Mouse (Mus musculus): ENCODE data around the gene Fgfr2. TPM values are rescaled to one million over a fixed set of nuclear protein-coding genes. Genes with fewer than 3 reads are reported as not detected.

Fgfr2 gene
- polyA plus RNA-seq, 1 experiment from 2014 or later: 110 TPM

DNA sequence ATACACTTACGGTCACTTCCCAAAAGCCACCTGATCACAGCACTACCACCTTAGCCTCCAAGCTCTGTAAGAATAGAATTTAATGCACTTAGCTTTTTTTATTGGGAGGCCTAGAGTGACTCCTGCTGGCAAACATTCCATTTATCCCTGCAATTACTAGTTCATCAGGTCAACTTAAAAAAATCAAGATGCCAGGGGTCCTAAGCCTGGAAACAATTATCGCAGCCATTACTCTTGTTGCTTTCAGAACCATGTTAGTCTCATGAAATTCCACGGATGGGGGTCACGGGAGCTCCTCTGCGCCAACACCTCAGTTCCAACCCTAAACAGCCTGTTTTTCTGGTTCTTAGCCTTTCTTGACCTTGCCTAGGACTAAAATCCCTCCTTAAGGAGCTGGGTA is 308.1 kb downstream of the Fgfr2 start:
- no peak for ATAC-seq
- Histone ChIP-seq H3K4me3 (ENCODE audit: low read depth, low read length) (no peak overlapping the region), H3K9ac (replicated peaks; ENCODE audit: low read depth) (no peak overlapping the region), H3K4me2 (replicated peaks; ENCODE audit: low read depth, low read length) (no peak overlapping the region), H3K9me3 (ENCODE audit: low read length) (no peaks in the 10 kb centered on the region), H3K27me3 (replicated peaks; ENCODE audit: insufficient read depth, low read length) (no peaks in the 10 kb centered on the region), H3K36me3 (ENCODE audit: insufficient read depth, low read length) (no peaks in the 10 kb centered on the region), H3K4me1 (ENCODE audit: insufficient read depth, low read depth, low read length) (peaks cover 8% of the 10 kb centered on the region), H3K27ac (ENCODE audit: low read length) (no peak overlapping the region)
- DNase-seq (ENCODE audit: low spot score): peak; percentile 43
- WGBS: 60% methylated on average over 5 of the region's 5 CpGs
- TF ChIP-seq EP300 (IDR thresholded peaks at IDR 0.05): no peak
- peak; percentile 43 for TF ChIP-seq CTCF (IDR thresholded peaks at IDR 0.05)

DNA sequence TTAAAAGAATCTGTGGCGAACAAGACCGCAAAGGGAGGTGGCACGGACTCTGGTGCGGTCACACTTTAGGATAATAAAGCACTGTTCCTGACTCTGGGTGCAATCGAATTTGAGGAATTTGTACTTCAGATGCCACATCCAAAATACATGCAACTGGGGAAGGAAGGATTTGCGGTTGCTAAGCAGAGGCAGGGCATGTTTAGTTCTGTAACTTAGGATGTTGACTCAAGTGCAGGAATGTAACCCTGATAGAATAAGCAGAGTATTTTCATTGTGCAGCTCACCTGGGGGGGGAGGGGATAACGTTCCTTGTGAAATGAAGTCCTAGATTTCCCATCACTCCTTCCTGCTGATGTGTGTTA is 309.1 kb downstream of the Fgfr2 start:
- 2% methylated on average over 7 of the region's 7 CpGs for WGBS
- Histone ChIP-seq H3K4me2 (replicated peaks; ENCODE audit: low read depth, low read length) (peak overlapping the region; percentile 89), H3K4me1 (ENCODE audit: insufficient read depth, low read depth, low read length) (peaks cover 18% of the 10 kb centered on the region), H3K9me3 (ENCODE audit: low read length) (no peaks in the 10 kb centered on the region), H3K27ac (ENCODE audit: low read length) (peak overlapping the region; percentile 95), H3K36me3 (ENCODE audit: insufficient read depth, low read length) (no peaks in the 10 kb centered on the region), H3K4me3 (ENCODE audit: low read depth, low read length) (peak overlapping the region; percentile 79), H3K27me3 (replicated peaks; ENCODE audit: insufficient read depth, low read length) (no peaks in the 10 kb centered on the region), H3K9ac (replicated peaks; ENCODE audit: low read depth) (peak overlapping the region; percentile 79)
- TF ChIP-seq EP300 (IDR thresholded peaks at IDR 0.05): peak; percentile 66
- TF ChIP-seq CTCF (IDR thresholded peaks at IDR 0.05): no peak
- ATAC-seq (peak; percentile 37), DNase-seq (ENCODE audit: low spot score) (peak; percentile 84)

DNA sequence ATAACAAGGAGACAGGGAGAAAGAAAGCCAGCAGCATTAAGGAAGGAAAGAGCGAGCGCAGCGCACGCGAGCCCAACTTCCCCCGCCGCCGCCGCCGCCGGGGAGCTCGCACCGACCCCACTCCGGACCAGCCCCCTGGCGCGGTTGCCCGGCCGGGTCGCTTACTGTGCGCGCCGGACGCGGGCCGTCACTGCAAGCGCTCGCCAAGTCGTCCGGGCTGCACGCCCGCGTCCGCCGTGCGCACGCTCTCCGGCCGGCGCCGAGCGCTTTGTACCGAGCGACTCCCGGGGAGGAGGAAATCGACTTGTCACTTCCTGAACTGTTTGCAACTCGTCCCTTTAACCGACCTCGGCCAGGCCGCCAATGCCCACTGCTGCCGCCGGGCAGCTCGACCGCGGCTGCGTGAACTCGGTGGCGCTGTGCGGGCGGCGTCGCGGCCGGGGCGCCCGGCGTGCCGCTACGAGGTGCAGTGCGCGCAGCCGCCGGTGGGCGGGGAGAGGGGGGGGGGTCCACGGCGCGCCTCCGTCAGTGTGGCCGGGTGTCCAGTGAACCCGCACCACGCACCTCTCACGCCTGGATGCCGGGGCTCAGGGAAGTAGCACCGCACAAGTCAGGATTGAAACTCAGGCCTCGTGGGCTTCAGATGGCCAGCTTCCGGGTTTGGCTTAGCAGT is 309.6 kb downstream of the Fgfr2 start, which contains the start of gene Fam53b:
Gene Fam53b (minus strand): TSS at position 471 of the 673 bp plus-strand sequence.
- H3K4me2 ChIP-seq (replicated peaks; ENCODE audit: low read depth, low read length): peak within 1 kb of the TSS; percentile 89
- under 1% methylated on average over 56 of the region's 85 CpGs for WGBS
- TF ChIP-seq CTCF (IDR thresholded peaks at IDR 0.05) (peak; percentile 24; the same call in 1 of the 2 replicates), EP300 (IDR thresholded peaks at IDR 0.05) (no peak)
- no peaks in the 10 kb centered on the region for H3K9me3 ChIP-seq (ENCODE audit: low read length)
- peak; percentile 82 for DNase-seq (ENCODE audit: low spot score)
- H3K36me3 ChIP-seq (ENCODE audit: insufficient read depth, low read length): no peaks in the 10 kb centered on the region
- H3K27me3 ChIP-seq (replicated peaks; ENCODE audit: insufficient read depth, low read length): no peaks in the 10 kb centered on the region
- ATAC-seq: peak; percentile 71
- peak within 1 kb of the TSS; percentile 79 for H3K4me3 ChIP-seq (ENCODE audit: low read depth, low read length)
- H3K27ac ChIP-seq (ENCODE audit: low read length): peak within 1 kb of the TSS; percentile 95
- H3K4me1 ChIP-seq (ENCODE audit: insufficient read depth, low read depth, low read length): peaks cover 22% of the 10 kb centered on the region
- H3K9ac ChIP-seq (replicated peaks; ENCODE audit: low read depth): peak within 1 kb of the TSS; percentile 79

DNA sequence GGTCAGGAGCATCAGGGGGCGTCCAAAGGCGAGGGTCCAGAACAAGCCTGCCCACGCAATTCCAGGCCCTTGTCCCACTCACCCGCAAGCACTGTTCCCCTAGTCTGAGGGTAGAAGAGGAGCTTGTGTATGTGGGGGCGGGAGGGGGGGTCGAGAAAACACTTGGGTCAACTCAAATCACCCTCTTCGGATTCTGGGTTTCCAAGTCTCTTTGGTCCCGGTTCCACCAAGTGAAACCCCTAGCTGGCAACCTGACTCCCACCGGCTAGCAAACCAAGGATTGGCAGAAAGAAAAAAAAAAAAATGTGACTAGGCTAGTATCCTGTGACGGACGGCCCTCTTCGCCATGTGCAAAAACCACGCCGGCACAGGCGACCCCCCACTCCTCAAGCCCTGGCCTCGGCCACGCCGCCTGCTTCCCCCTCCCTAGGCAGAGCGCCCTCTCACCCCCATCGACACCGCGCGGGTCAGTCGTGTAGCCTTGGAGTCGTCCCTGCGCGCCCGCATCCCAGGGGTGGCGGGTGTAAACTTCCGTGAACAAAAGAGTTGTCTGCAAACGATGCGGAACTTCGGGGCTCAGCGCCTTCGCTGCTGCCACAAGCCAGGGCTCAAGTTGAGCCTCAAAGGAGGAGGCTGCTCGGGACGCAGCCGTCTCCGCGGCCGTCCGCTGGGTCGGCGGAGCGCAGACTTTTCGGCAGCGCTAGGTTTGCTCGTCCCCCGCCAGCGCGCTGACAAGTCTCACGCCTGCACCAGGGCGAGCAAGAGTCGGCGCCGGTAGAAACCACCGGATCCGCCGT is 310.3 kb downstream of the Fgfr2 start:
- peak; percentile 46 for DNase-seq (ENCODE audit: low spot score)
- WGBS: under 1% methylated on average over 55 of the region's 59 CpGs

DNA sequence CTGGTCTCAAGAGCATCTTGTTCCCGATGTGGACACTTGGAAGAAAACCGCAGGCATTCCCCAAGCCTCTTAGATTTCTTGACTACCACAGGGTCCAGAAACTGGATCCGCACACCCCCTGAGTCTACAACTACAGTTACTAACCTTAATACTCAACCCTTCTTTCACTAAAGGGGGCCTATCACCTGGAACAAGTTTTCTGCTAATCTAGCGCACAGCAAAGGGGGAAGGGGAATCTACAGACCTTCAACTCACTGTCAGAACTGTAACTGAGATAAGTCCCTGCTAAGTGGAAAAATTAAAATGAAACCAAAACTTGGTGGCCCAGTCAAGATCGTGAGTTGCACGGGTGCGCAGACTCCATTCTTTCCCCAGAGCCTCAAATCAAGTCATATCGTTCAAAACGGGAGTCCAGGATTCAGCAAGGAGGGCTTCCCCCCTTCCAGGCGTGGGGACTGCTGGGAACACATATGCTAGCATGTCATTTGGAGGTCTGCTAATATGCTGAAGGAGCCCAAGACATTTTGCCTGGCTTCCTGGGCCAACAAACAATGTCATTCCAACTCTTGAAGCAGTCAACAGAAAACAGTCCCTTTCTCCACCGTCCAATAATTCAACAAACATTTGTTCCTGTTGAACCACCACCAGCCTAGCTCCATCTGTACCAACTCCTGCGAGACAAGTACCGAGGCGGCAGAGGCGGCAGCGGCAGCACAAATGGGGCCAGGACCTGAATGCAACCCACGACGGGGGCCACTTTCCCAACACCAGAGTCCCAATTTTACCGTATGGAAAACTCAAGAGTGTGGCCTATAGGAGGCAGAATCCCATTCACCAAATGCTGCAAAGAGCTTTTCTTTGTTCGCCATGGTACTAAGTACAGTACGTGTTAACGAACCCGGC is 311.2 kb downstream of the Fgfr2 start:
- H3K9me3 ChIP-seq (ENCODE audit: low read length): no peaks in the 10 kb centered on the region
- ATAC-seq (no peak), DNase-seq (ENCODE audit: low spot score) (peak; percentile 85)
- TF ChIP-seq CTCF (IDR thresholded peaks at IDR 0.05) (peak; percentile 36), EP300 (IDR thresholded peaks at IDR 0.05) (peak; percentile 59)
- H3K4me3 ChIP-seq (ENCODE audit: low read depth, low read length): peak overlapping the region; percentile 79
- H3K9ac ChIP-seq (replicated peaks; ENCODE audit: low read depth): peak overlapping the region; percentile 79
- H3K4me2 ChIP-seq (replicated peaks; ENCODE audit: low read depth, low read length): peak overlapping the region; percentile 89
- 14% methylated on average over 23 of the region's 23 CpGs for WGBS
- H3K36me3 ChIP-seq (ENCODE audit: insufficient read depth, low read length): no peaks in the 10 kb centered on the region
- H3K4me1 ChIP-seq (ENCODE audit: insufficient read depth, low read depth, low read length): peaks cover 28% of the 10 kb centered on the region
- H3K27me3 ChIP-seq (replicated peaks; ENCODE audit: insufficient read depth, low read length): no peaks in the 10 kb centered on the region
- H3K27ac ChIP-seq (ENCODE audit: low read length): peak overlapping the region; percentile 95

More for the DNA sequence above, 310.3 kb downstream of the Fgfr2 start:
- Histone ChIP-seq H3K27me3 (replicated peaks; ENCODE audit: insufficient read depth, low read length) (no peaks in the 10 kb centered on the region), H3K4me2 (replicated peaks; ENCODE audit: low read depth, low read length) (peak overlapping the region; percentile 89), H3K27ac (ENCODE audit: low read length) (peak overlapping the region; percentile 95), H3K4me3 (ENCODE audit: low read depth, low read length) (peak overlapping the region; percentile 79), H3K36me3 (ENCODE audit: insufficient read depth, low read length) (no peaks in the 10 kb centered on the region), H3K9ac (replicated peaks; ENCODE audit: low read depth) (peak overlapping the region; percentile 79), H3K9me3 (ENCODE audit: low read length) (no peaks in the 10 kb centered on the region), H3K4me1 (ENCODE audit: insufficient read depth, low read depth, low read length) (peaks cover 25% of the 10 kb centered on the region)
- TF ChIP-seq EP300 (IDR thresholded peaks at IDR 0.05): no peak
- no peak for TF ChIP-seq CTCF (IDR thresholded peaks at IDR 0.05)
- ATAC-seq: peak; percentile 8
